Mouse (Mus musculus): ENCODE data around the gene Rbm12b1.

- TF ChIP-seq CTCF (IDR thresholded peaks at IDR 0.05) (no peak; the same call in none of the 2 replicates), EP300 (IDR thresholded peaks at IDR 0.05) (no peak)
Observed at GRCm38 (mm10) chr4:12171318-12172091, 31.4 kb downstream of the Rbm12b1 start, which contains the start of gene Fam92a.
